In the genomic region with DNA sequence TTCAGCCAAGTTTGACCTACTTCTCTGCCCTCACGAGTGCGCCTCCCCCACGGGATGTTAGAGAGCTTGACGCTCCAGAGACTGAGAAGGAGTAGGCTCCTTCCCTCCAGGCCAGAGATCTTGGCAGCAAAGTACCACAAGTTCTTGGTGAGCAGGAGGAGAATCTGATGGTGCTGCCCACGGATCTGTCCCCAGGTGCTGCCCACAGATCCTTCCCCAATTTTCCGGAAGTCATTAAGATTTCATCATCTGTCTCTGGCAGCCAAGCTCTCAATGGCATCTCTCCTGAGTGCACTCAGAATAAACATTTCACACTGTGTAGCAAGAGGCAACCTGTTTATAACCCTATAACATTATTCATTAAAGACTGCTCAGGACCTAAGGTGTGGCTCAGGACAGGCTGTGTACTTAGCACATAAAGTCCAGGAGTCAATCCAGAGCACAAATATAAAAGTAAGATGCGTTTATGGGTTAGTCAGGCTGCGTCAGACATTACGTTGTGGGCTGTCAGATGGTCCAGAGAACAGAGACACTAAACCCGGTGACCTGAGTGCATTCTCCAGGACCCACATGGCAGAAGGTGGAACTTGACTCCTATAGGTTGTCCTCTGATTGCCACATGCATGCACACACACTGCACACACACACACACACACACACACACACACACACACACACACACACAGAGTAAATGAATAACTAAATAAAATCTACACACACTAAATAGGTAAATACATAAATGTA, we compare ENCODE assay signal across 10 mouse cellular contexts. TPM values are rescaled to one million over a fixed set of nuclear protein-coding genes. Genes with fewer than 3 reads are reported as not detected.
DNase-seq lines count a peak whose midpoint lies in the region; ATAC-seq lines count a peak whose summit lies in the region.
"Had no signal": no experiment of that assay in that cellular context is flagged by ENCODE, and none has a peak within 500 bp of the region (broad histone marks: within the 10 kb centered on the region; RNA-seq: fewer than 3 reads in every experiment).

No protein-coding gene starts in this region.

- H3K9me3 ChIP-seq in kidney, embryonic 14.5 days (ENCODE audit: control insufficient read depth, low read length) = no peaks in the 10 kb centered on the region
- H3K9me3 ChIP-seq in liver, embryonic 16.5 days (replicated peaks; ENCODE audit: control insufficient read depth, low read length) = no peaks in the 10 kb centered on the region
- H3K9me3 ChIP-seq: hindbrain, embryonic 12.5 days had no signal

- H3K4me1 ChIP-seq in kidney, embryonic 14.5 days (ENCODE audit: control insufficient read depth, insufficient read depth, low read length) = peaks cover 29% of the 10 kb centered on the region
- no peaks in the 10 kb centered on the region; the same call in none of the 2 replicates for H3K4me1 ChIP-seq in liver, embryonic 16.5 days (ENCODE audit: control insufficient read depth, low read depth, low read length)

- no peak overlapping the region for H3K4me3 ChIP-seq in kidney, embryonic 14.5 days (ENCODE audit: low read length)
- H3K4me3 ChIP-seq in liver, embryonic 16.5 days (ENCODE audit: low read depth, low read length) = no peak overlapping the region
- H3K4me3 ChIP-seq: hindbrain, embryonic 12.5 days had no signal

- DNase-seq in kidney, adult 11 months = peak; percentile 37
- DNase-seq in 416B (ENCODE audit: low read depth) = peak; percentile 71
- no peak for DNase-seq in cerebellum, adult 9-11 months
- DNase-seq in T-cell, adult 2 months (ENCODE audit: low spot score) = no peak
- DNase-seq: layer of hippocampus, adult 9-11 months had no signal

- H3K9ac ChIP-seq in kidney, embryonic 14.5 days (ENCODE audit: low read depth, low read length) = no peak overlapping the region
- no peak overlapping the region for H3K9ac ChIP-seq in liver, embryonic 16.5 days (ENCODE audit: low read depth, low read length)
- H3K9ac ChIP-seq: hindbrain, embryonic 12.5 days had no signal

- no peak overlapping the region for H3K4me2 ChIP-seq in kidney, embryonic 14.5 days (replicated peaks; ENCODE audit: low read depth, low read length)
- no peak overlapping the region for H3K4me2 ChIP-seq in liver, embryonic 16.5 days (ENCODE audit: low read depth, low read length)
- H3K4me2 ChIP-seq: hindbrain, embryonic 12.5 days had no signal

- 33% methylated on average over 10 of the region's 10 CpGs for WGBS in kidney, embryonic 14.5 days
- WGBS in liver, embryonic 16.5 days (ENCODE audit: insufficient replicate concordance) = 43% methylated on average over 10 of the region's 10 CpGs

- H3K27me3 ChIP-seq in kidney, embryonic 14.5 days (ENCODE audit: control insufficient read depth, insufficient read depth, low read length) = no peaks in the 10 kb centered on the region
- H3K27me3 ChIP-seq in liver, embryonic 16.5 days (ENCODE audit: control insufficient read depth, insufficient read depth, low read depth, low read length) = no peaks in the 10 kb centered on the region

- no peak overlapping the region for H3K27ac ChIP-seq in kidney, embryonic 14.5 days (ENCODE audit: low read depth, low read length)
- H3K27ac ChIP-seq in liver, embryonic 16.5 days (ENCODE audit: low read length) = no peak overlapping the region
- H3K27ac ChIP-seq: hindbrain, embryonic 12.5 days had no signal

- no peak for ATAC-seq in kidney, embryonic 14.5 days (ENCODE audit: low FRiP score, low TSS enrichment)
- ATAC-seq in granulocyte monocyte progenitor cell, adult 5-6 weeks (replicated peaks; ENCODE audit: poor library complexity, severe bottlenecking) = peak; percentile 79
- ATAC-seq in liver, embryonic 16.5 days (ENCODE audit: low read depth) = peak; percentile 47
- no peak for ATAC-seq in erythroblast, adult 5-6 weeks (replicated peaks; ENCODE audit: low FRiP score, poor library complexity, severe bottlenecking)

- H3K36me3 ChIP-seq in kidney, embryonic 14.5 days (ENCODE audit: control insufficient read depth, insufficient read depth, low read length) = no peaks in the 10 kb centered on the region
- no peaks in the 10 kb centered on the region for H3K36me3 ChIP-seq in liver, embryonic 16.5 days (ENCODE audit: control insufficient read depth, insufficient read depth)
- H3K36me3 ChIP-seq: hindbrain, embryonic 12.5 days had no signal

RNA-seq across cellular contexts. Expression of a gene that starts 13.1 kb away (rescaled TPM):
- polyA plus RNA-seq in kidney, embryonic 14.5 days (2014; fragmentation: Nextera tagmentation; extraction: Ambion mirVana) = 19.7 and 33.1 TPM in 2 replicates
- total RNA-seq in granulocyte monocyte progenitor cell, adult 5-6 weeks (2014; fragmentation: Nextera tagmentation) = 38.0 and 47.4 TPM in 2 replicates
- 54.0 and 54.3 TPM in 2 replicates for total RNA-seq in granulocyte monocyte progenitor cell, adult 5-6 weeks (2017)
- polyA plus RNA-seq in liver, embryonic 16.5 days (2015; fragmentation: Nextera tagmentation; extraction: Ambion mirVana) = 7.8 and 8.7 TPM in 2 replicates
- 37.8 and 42.1 TPM in 2 replicates for total RNA-seq in erythroblast, adult 5-6 weeks (2015; ENCODE audit: low replicate concordance)
- total RNA-seq in erythroblast, adult 5-6 weeks (2017; ENCODE audit: low replicate concordance) = 47.0 and 48.9 TPM in 2 replicates

RNA-seq across cellular contexts. Expression of a gene that starts 54.0 kb away (rescaled TPM):
- polyA plus RNA-seq in kidney, embryonic 14.5 days (2014; fragmentation: Nextera tagmentation; extraction: Ambion mirVana) = 16.8 and 34.5 TPM in 2 replicates
- total RNA-seq in granulocyte monocyte progenitor cell, adult 5-6 weeks (2014; fragmentation: Nextera tagmentation) = 80.3 and 105 TPM in 2 replicates
- total RNA-seq in granulocyte monocyte progenitor cell, adult 5-6 weeks (2017) = 50.8 and 51.8 TPM in 2 replicates
- 18.4 and 18.5 TPM in 2 replicates for polyA plus RNA-seq in liver, embryonic 16.5 days (2015; fragmentation: Nextera tagmentation; extraction: Ambion mirVana)
- 108 and 122 TPM in 2 replicates for total RNA-seq in erythroblast, adult 5-6 weeks (2015; ENCODE audit: low replicate concordance)
- 98.8 and 106 TPM in 2 replicates for total RNA-seq in erythroblast, adult 5-6 weeks (2017; ENCODE audit: low replicate concordance)

Comparison
In these comparisons a context has a peak if more than half of its experiments do, and no peak if none do; other contexts are left out.
1. DNase-seq: peak in kidney, adult 11 months (single experiment) and 416B (single experiment); none in cerebellum, adult 9-11 months (single experiment) and T-cell, adult 2 months (single experiment).
2. ATAC-seq: peak in granulocyte monocyte progenitor cell, adult 5-6 weeks (single experiment) and liver, embryonic 16.5 days (single experiment); none in kidney, embryonic 14.5 days (single experiment) and erythroblast, adult 5-6 weeks (single experiment).